Mouse (Mus musculus): ENCODE measurements around the gene Fxyd3.

The Fxyd3 gene

GRCm38 (mm10) chr7:31072326-31072725 lies 4.2 kb downstream of the Fxyd3 start:
- in situ Hi-C loops (cut with MboI), result no loop called here

GRCm38 (mm10) chr7:31070324-31070723 lies 6.2 kb downstream of the Fxyd3 start:
- in situ Hi-C loops (cut with MboI), result no loop called here

GRCm38 (mm10) chr7:31069491-31069890 lies 7.0 kb downstream of the Fxyd3 start:
- in situ Hi-C loops (cut with MboI), result no loop called here

GRCm38 (mm10) chr7:31067836-31068235 lies 8.7 kb downstream of the Fxyd3 start:
- in situ Hi-C loops (cut with MboI), result no loop called here

- in situ Hi-C loops (cut with MboI), result no loop called here
These were observed 13.4 kb downstream of the Fxyd3 start for GRCm38 (mm10) chr7:31063074-31063560.

GRCm38 (mm10) chr7:31060621-31061010 lies 15.9 kb downstream of the Fxyd3 start:
- in situ Hi-C loops (cut with MboI), result no loop called here

GRCm38 (mm10) chr7:31059919-31060620 lies 16.4 kb downstream of the Fxyd3 start:
- in situ Hi-C loops (cut with MboI), result loop anchor here (5.0 kb wide), 1 partner anchor 37 kb away; no protein-coding TSS in a partner anchor

- in situ Hi-C loops (cut with MboI), result loop anchor here (5.0 kb wide), 1 partner anchor 38 kb away; no protein-coding TSS in a partner anchor
These were observed 17.4 kb downstream of the Fxyd3 start, which contains the start of gene Lgi4 for GRCm38 (mm10) chr7:31059108-31059507. Gene Lgi4, plus strand, starts transcription at chr7:31059342.

GRCm38 (mm10) chr7:31058211-31058610 lies 18.3 kb downstream of the Fxyd3 start:
- in situ Hi-C loops (cut with MboI), result loop anchor here (5.0 kb wide), 1 partner anchor 39 kb away; no protein-coding TSS in a partner anchor

- in situ Hi-C loops (cut with MboI), result loop anchor here (5.0 kb wide), 1 partner anchor 40 kb away; no protein-coding TSS in a partner anchor
These were observed 18.8 kb downstream of the Fxyd3 start for GRCm38 (mm10) chr7:31057730-31058129.

- in situ Hi-C loops (cut with MboI), result loop anchor here (5.0 kb wide), 1 partner anchor 40 kb away; no protein-coding TSS in a partner anchor
These were observed 19.4 kb downstream of the Fxyd3 start, which contains the start of gene Fxyd1 for GRCm38 (mm10) chr7:31057071-31057470. Gene Fxyd1, minus strand, starts transcription at chr7:31057199.

- in situ Hi-C loops (cut with MboI), result loop anchor here (5.0 kb wide), 1 partner anchor 41 kb away; no protein-coding TSS in a partner anchor
These were observed 20.1 kb downstream of the Fxyd3 start for GRCm38 (mm10) chr7:31056448-31056847.

GRCm38 (mm10) chr7:31055883-31056282 lies 20.6 kb downstream of the Fxyd3 start:
- in situ Hi-C loops (cut with MboI), result loop anchor here (5.0 kb wide), 1 partner anchor 41 kb away; no protein-coding TSS in a partner anchor

GRCm38 (mm10) chr7:31055354-31055824 lies 21.1 kb downstream of the Fxyd3 start:
- in situ Hi-C loops (cut with MboI), result loop anchor here (5.0 kb wide), 1 partner anchor 42 kb away; no protein-coding TSS in a partner anchor

GRCm38 (mm10) chr7:31054661-31055320 lies 21.7 kb downstream of the Fxyd3 start:
- in situ Hi-C loops (cut with MboI), result loop anchor here (5.0 kb wide), 1 partner anchor 43 kb away; no protein-coding TSS in a partner anchor

- in situ Hi-C loops (cut with MboI), result no loop called here
These were observed 22.5 kb downstream of the Fxyd3 start for GRCm38 (mm10) chr7:31053882-31054447.

GRCm38 (mm10) chr7:31052636-31053434 lies 23.7 kb downstream of the Fxyd3 start:
- in situ Hi-C loops (cut with MboI), result no loop called here

- in situ Hi-C loops (cut with MboI), result no loop called here
These were observed 24.3 kb downstream of the Fxyd3 start for GRCm38 (mm10) chr7:31052251-31052635.

GRCm38 (mm10) chr7:31051321-31052021 lies 25.0 kb downstream of the Fxyd3 start, which contains the start of gene Fxyd7:
Gene Fxyd7, minus strand, starts transcription at chr7:31051467.
- in situ Hi-C loops (cut with MboI), result no loop called here

- in situ Hi-C loops (cut with MboI), result no loop called here
These were observed 25.6 kb downstream of the Fxyd3 start for GRCm38 (mm10) chr7:31050921-31051320.

Measured in mature B cell (primary cell).